Mouse (Mus musculus) MEL (cell line): ENCODE results near the gene Slc35c2. TPM values are rescaled to one million over a fixed set of nuclear protein-coding genes. Genes with fewer than 3 reads are reported as not detected.

Experiments
- DNase-seq: peaks from one replicate; pipeline ENCODE4 v3.0.0; 2011; ENCODE audit warnings: low read depth, low spot score
- H3K27ac ChIP-seq: 2 replicates; pipeline ENCODE4 v1.5.1; 2012; ENCODE audit warnings: low read depth, mild to moderate bottlenecking, control low read depth, low read length, moderate library complexity; ENCODE audit not compliant: control insufficient read depth
- H3K27me3 ChIP-seq, 2 experiments: fragments of 150-350 bp in 1 of 2; sonication (generic) in 1 of 2; 2 replicates each; pipeline ENCODE4 v1.6.1; 2012; ENCODE audit warnings: low read length in 2 of 2, mild to moderate bottlenecking in 2 of 2, improper control_type of control experiment in 1 of 2, moderate library complexity in 1 of 2; ENCODE audit not compliant: insufficient read depth in 2 of 2, control insufficient read depth in 1 of 2
- H3K36me3 ChIP-seq, 2 experiments: 2 replicates each; pipeline ENCODE4 v1.6.1; 2012 to 2014; ENCODE audit warnings: low read length in 2 of 2, improper control_type of control experiment in 1 of 2, inconsistent platforms in 1 of 2, mild to moderate bottlenecking in 1 of 2; ENCODE audit not compliant: insufficient read depth in 2 of 2, control insufficient read depth in 1 of 2
- H3K4me1 ChIP-seq, 2 experiments: fragments of 150-350 bp in 1 of 2; sonication (generic) in 1 of 2; 2 replicates each; pipeline ENCODE4 v1.6.1; 2012; ENCODE audit warnings: low read length in 2 of 2, improper control_type of control experiment in 1 of 2, mild to moderate bottlenecking in 1 of 2; ENCODE audit not compliant: insufficient read depth in 2 of 2, control insufficient read depth in 1 of 2
- H3K4me3 ChIP-seq, 2 experiments: fragments of 150-350 bp in 1 of 2; sonication (generic) in 1 of 2; 2 replicates each; pipeline ENCODE4 v1.5.1; 2012; ENCODE audit warnings: low read depth in 2 of 2, low read length in 2 of 2, mild to moderate bottlenecking in 2 of 2, moderate library complexity in 2 of 2, control low read depth in 1 of 2, improper control_type of control experiment in 1 of 2; ENCODE audit not compliant: control insufficient read depth in 1 of 2, insufficient read depth in 1 of 2
- H3K79me2 ChIP-seq: 2 replicates; pipeline ENCODE4 v1.6.1; 2012; ENCODE audit warnings: mild to moderate bottlenecking, low read length, moderate library complexity; ENCODE audit not compliant: control insufficient read depth, poor library complexity, insufficient read depth
- H3K9ac ChIP-seq: 2 replicates; pipeline ENCODE4 v1.6.1; 2012; ENCODE audit warnings: low read depth, mild to moderate bottlenecking, control low read depth, low read length, moderate library complexity; ENCODE audit not compliant: control insufficient read depth, poor library complexity, severe bottlenecking
- H3K9me3 ChIP-seq: fragments of 150-350 bp; sonication (generic); replicated peaks from 2 replicates; pipeline ENCODE4 v1.6.1; 2012; ENCODE audit warnings: mild to moderate bottlenecking, low read length, improper control_type of control experiment, moderate library complexity; ENCODE audit not compliant: insufficient read depth
- BHLHE40 ChIP-seq: IDR thresholded peaks from 2 replicates; pipeline ENCODE4 v1.6.1; 2012; ENCODE audit warnings: low read depth, mild to moderate bottlenecking, inconsistent platforms, low read length, improper control_type of control experiment, borderline replicate concordance
- CHD2 ChIP-seq: IDR thresholded peaks from 2 replicates; pipeline ENCODE4 v1.6.1; 2011; ENCODE audit warnings: low read length, improper control_type of control experiment
- CTCF ChIP-seq, 3 experiments: IDR thresholded peaks in 2 of 3; conservative IDR thresholded peaks in 1 of 3; 2 replicates each; pipeline ENCODE4 v1.5.1; 2011 to 2012; ENCODE audit warnings: low read length in 3 of 3, low read depth in 2 of 3, mild to moderate bottlenecking in 2 of 3, improper control_type of control experiment in 1 of 3, inconsistent platforms in 1 of 3, mixed read lengths in 1 of 3, moderate library complexity in 1 of 3; ENCODE audit not compliant: control insufficient read depth in 1 of 3, insufficient read depth in 1 of 3, poor library complexity in 1 of 3, severe bottlenecking in 1 of 3
- EP300 ChIP-seq, 2 experiments: IDR thresholded peaks; 2 replicates each; pipeline ENCODE4 v1.6.1; 2011; ENCODE audit warnings: improper control_type of control experiment in 2 of 2, low read length in 2 of 2, low read depth in 1 of 2, mild to moderate bottlenecking in 1 of 2
- ETS1 ChIP-seq: IDR thresholded peaks from 2 replicates; pipeline ENCODE4 v1.6.1; 2012; ENCODE audit warnings: low read depth, mild to moderate bottlenecking, inconsistent platforms, low read length, improper control_type of control experiment, moderate library complexity
- HCFC1 ChIP-seq: IDR thresholded peaks from 2 replicates; pipeline ENCODE4 v1.6.1; 2012; ENCODE audit warnings: low read depth, mild to moderate bottlenecking, inconsistent platforms, low read length, improper control_type of control experiment, moderate library complexity
- JUND ChIP-seq: IDR thresholded peaks from 2 replicates; pipeline ENCODE4 v1.6.1; 2011; ENCODE audit warnings: low read depth, mild to moderate bottlenecking, improper control_type of control experiment, low read length
- MXI1 ChIP-seq: IDR thresholded peaks from 2 replicates; pipeline ENCODE4 v1.6.1; 2011; ENCODE audit warnings: mild to moderate bottlenecking, low read depth, low read length, improper control_type of control experiment
- MYB ChIP-seq: IDR thresholded peaks from 2 replicates; pipeline ENCODE4 v1.6.1; 2011; ENCODE audit warnings: mild to moderate bottlenecking, low read depth, low read length, improper control_type of control experiment
- NELFE ChIP-seq: IDR thresholded peaks from 2 replicates; pipeline ENCODE4 v1.6.1; 2011; ENCODE audit warnings: low read depth, low read length, improper control_type of control experiment
- POLR2A ChIP-seq, 2 experiments: IDR thresholded peaks; 2 replicates each; pipeline ENCODE4 v1.6.1; 2011 to 2012; ENCODE audit warnings: low read length in 2 of 2, mild to moderate bottlenecking in 2 of 2, control low read depth in 1 of 2, improper control_type of control experiment in 1 of 2, low read depth in 1 of 2, moderate library complexity in 1 of 2; ENCODE audit not compliant: control insufficient read depth in 1 of 2, insufficient read depth in 1 of 2, poor library complexity in 1 of 2
- POLR2AphosphoS2 ChIP-seq: IDR thresholded peaks from 2 replicates; pipeline ENCODE4 v1.6.1; 2011; ENCODE audit warnings: low read length, improper control_type of control experiment
- POLR2AphosphoS5 ChIP-seq: IDR thresholded peaks from 2 replicates; pipeline ENCODE4 v1.6.1; 2012; ENCODE audit warnings: low read depth, borderline replicate concordance, mild to moderate bottlenecking, inconsistent platforms, low read length, moderate library complexity, mixed read lengths
- RAD21 ChIP-seq: IDR thresholded peaks from 2 replicates; pipeline ENCODE4 v1.6.1; 2011; ENCODE audit warnings: mild to moderate bottlenecking, low read depth, low read length, improper control_type of control experiment
- RCOR1 ChIP-seq: IDR thresholded peaks from 2 replicates; pipeline ENCODE4 v1.6.1; 2012; ENCODE audit warnings: low read depth, mild to moderate bottlenecking, inconsistent platforms, low read length, improper control_type of control experiment
- SIN3A ChIP-seq: IDR thresholded peaks from 2 replicates; pipeline ENCODE4 v1.6.1; 2012; ENCODE audit warnings: low read length, improper control_type of control experiment, inconsistent platforms
- SMC3 ChIP-seq: IDR thresholded peaks from 2 replicates; pipeline ENCODE4 v1.6.1; 2011; ENCODE audit warnings: low read depth, low read length, improper control_type of control experiment
- TAL1 ChIP-seq: IDR thresholded peaks from 2 replicates; pipeline ENCODE4 v1.6.1; 2012; ENCODE audit warnings: mild to moderate bottlenecking, inconsistent platforms, low read length, moderate library complexity, mixed read lengths
- TBP ChIP-seq: IDR thresholded peaks from 2 replicates; pipeline ENCODE4 v1.8.0; 2011; ENCODE audit warnings: low read depth, low read length, improper control_type of control experiment
- TCF12 ChIP-seq: IDR thresholded peaks from 2 replicates; pipeline ENCODE4 v1.6.1; 2014; ENCODE audit warnings: low read depth, mild to moderate bottlenecking, inconsistent platforms, low read length, improper control_type of control experiment, moderate library complexity
- USF1 ChIP-seq: IDR thresholded peaks from 2 replicates; pipeline ENCODE4 v1.6.1; 2014; ENCODE audit warnings: low read depth, mild to moderate bottlenecking, inconsistent platforms, low read length, improper control_type of control experiment, moderate library complexity
- ZC3H11A ChIP-seq: IDR thresholded peaks from 2 replicates; pipeline ENCODE4 v1.6.1; 2012; ENCODE audit warnings: low read depth, mild to moderate bottlenecking, inconsistent platforms, low read length, improper control_type of control experiment
- ZMIZ1 ChIP-seq: IDR thresholded peaks from 2 replicates; pipeline ENCODE4 v1.6.1; 2012; ENCODE audit warnings: low read depth, mild to moderate bottlenecking, inconsistent platforms, low read length, improper control_type of control experiment, moderate library complexity
- polyA plus RNA-seq, 2 experiments: library from polyadenylated mRNA; stranded (reverse) in 1 of 2; unstranded in 1 of 2; fragments of >175 nt in 1 of 2; fragments of >200 nt in 1 of 2; gene quantifications; 2 replicates each; pipeline versions ENCODE4 v1.2.1 to v1.2.4; 2012; ENCODE audit warnings: low replicate concordance in 2 of 2, low read depth in 1 of 2; ENCODE audit not compliant: insufficient read length in 2 of 2, insufficient read depth in 1 of 2, missing spikeins in 1 of 2
- total RNA-seq: library from RNA; depleted of rRNA; stranded (reverse); fragments of 300-350 nt; gene quantifications from 2 replicates; pipeline ENCODE4 v1.2.3, GENCODE M21; 2012

Slc35c2 gene
- total and polyA plus RNA-seq, 3 experiments = 64.9 to 121 TPM; not detected in 1

DNA sequence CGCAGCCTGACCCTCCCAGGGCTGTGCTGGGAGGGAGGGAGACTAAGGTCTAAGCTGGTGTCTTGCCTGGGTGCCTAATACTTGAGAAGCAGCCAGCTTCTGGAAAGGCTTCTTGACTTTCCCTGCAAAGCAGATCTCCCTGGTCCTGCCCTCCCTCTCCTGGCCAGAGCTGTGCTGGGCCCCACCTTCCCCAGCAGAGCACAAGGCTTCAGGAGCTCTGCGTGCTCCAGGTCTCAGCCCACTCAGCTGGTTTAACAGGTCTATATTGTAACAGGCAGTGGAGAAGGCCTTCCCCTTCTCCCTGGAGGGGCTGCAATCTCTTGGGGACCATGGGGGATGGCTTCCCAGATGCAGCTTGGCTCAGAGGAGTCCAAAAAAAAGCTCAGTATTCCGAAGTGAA, 13.7 kb upstream of the Slc35c2 start:
- H3K4me1 ChIP-seq = no peaks in the 10 kb centered on the region
- TF ChIP-seq TCF12 (no peak), CHD2 (no peak), EP300 (IDR thresholded peaks at IDR 0.05; ENCODE audit: low read depth in 1 of 2, low read length in 2 of 2) (no peak), POLR2A (IDR thresholded peaks at IDR 0.05; ENCODE audit: control insufficient read depth in 1 of 2, insufficient read depth in 1 of 2, low read depth in 1 of 2, low read length in 2 of 2, poor library complexity in 1 of 2) (no peak), ETS1 (no peak), ZC3H11A (no peak), POLR2AphosphoS5 (no peak), CTCF (IDR thresholded peaks at IDR 0.05 in 2 of 3, conservative IDR thresholded peaks at IDR 0.05 in 1 of 3; ENCODE audit: control insufficient read depth in 1 of 3, insufficient read depth in 1 of 3, low read depth in 2 of 3, low read length in 3 of 3, poor library complexity in 1 of 3, severe bottlenecking in 1 of 3) (no peak), SIN3A (no peak), TAL1 (no peak), JUND (no peak), MXI1 (no peak), HCFC1 (no peak), RAD21 (no peak), TBP (no peak), NELFE (no peak), USF1 (no peak), BHLHE40 (no peak)
- TF ChIP-seq, all 39 proteins: peak for 0
- no peak overlapping the region for H3K4me3 ChIP-seq
- no peak for DNase-seq
- no peaks in the 10 kb centered on the region for H3K27me3 ChIP-seq
- no peaks in the 10 kb centered on the region for H3K9me3 ChIP-seq
- no peak overlapping the region for H3K27ac ChIP-seq
- H3K9ac ChIP-seq = no peak overlapping the region
- no peaks in the 10 kb centered on the region for H3K79me2 ChIP-seq
- H3K36me3 ChIP-seq = no peaks in the 10 kb centered on the region; a peak in 1 of 4 replicates

DNA sequence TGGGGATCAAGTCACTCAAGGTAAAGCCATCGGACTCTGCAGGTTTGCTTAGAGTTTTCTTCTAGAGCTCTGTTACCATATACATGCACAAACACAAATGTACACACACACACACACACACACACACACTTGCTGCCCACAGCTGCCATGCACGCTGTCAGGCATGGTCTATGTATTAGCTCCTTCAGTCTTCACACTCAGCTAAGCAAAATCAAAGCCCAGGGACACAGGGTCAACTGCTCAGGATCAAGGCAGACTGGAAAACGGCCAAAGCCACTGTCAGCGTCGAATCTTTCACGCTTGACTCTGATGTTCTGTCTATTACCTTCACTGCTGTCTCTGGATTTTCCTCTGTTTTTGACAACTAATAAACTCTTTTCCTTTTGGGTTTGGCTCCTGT, 13.2 kb upstream of the Slc35c2 start:
- H3K36me3 ChIP-seq = no peaks in the 10 kb centered on the region; a peak in 1 of 4 replicates

More for the DNA sequence above, 13.2 kb upstream of the Slc35c2 start:
- Histone ChIP-seq H3K9me3 (no peaks in the 10 kb centered on the region), H3K9ac (no peak overlapping the region), H3K27me3 (no peaks in the 10 kb centered on the region), H3K27ac (no peak overlapping the region), H3K79me2 (no peaks in the 10 kb centered on the region), H3K4me1 (no peaks in the 10 kb centered on the region), H3K4me3 (no peak overlapping the region)
- no peak for TF ChIP-seq CHD2
- TF ChIP-seq POLR2AphosphoS2 = no peak
- TF ChIP-seq RAD21 = no peak
- no peak for TF ChIP-seq USF1
- TF ChIP-seq EP300 (IDR thresholded peaks at IDR 0.05; ENCODE audit: low read depth in 1 of 2, low read length in 2 of 2) = no peak
- no peak for TF ChIP-seq ZMIZ1
- TF ChIP-seq TCF12 = no peak
- no peak for TF ChIP-seq RCOR1
- no peak for TF ChIP-seq HCFC1
- TF ChIP-seq SMC3 = no peak
- TF ChIP-seq BHLHE40 = no peak
- no peak for TF ChIP-seq MXI1
- TF ChIP-seq MYB = no peak
- DNase-seq = no peak
